Mouse (Mus musculus) hindbrain, embryonic 14.5 days (tissue): ENCODE measurements at regions not wholly inside any gene's neighbourhood (a gene's known extent, or its start where the extent isn't known, plus 50 kb on each side); places are given as distances from the start of the nearest gene placed in this dataset.

Experiments used
- ATAC-seq: fragments of 200-750 bp; cut with Nextera tagmentation; 2 replicates; pipeline ENCODE4 v1.8.0; 2017; ENCODE audit warnings: moderate number of reproducible peaks, mild to moderate bottlenecking, moderate TSS enrichment, moderate library complexity; ENCODE audit not compliant: low FRiP score
- DNase-seq: peaks from one replicate; pipeline ENCODE4 v3.0.0-alpha.2; 2015; ENCODE audit warnings: low spot score
- H3K27ac ChIP-seq: fragments of 300-500 bp; sonication (generic); 2 replicates; pipeline ENCODE4 v1.5.1; 2014; ENCODE audit warnings: mild to moderate bottlenecking, moderate library complexity
- H3K27me3 ChIP-seq: fragments of 300-500 bp; sonication (generic); 2 replicates; pipeline ENCODE4 v1.6.1; 2014; ENCODE audit warnings: mild to moderate bottlenecking, low read length, mixed read lengths; ENCODE audit not compliant: control insufficient read depth, insufficient read depth
- H3K36me3 ChIP-seq: fragments of 300-500 bp; sonication (generic); replicated peaks from 2 replicates; pipeline ENCODE4 v1.6.1; 2014; ENCODE audit not compliant: control insufficient read depth, insufficient read depth
- H3K4me1 ChIP-seq: fragments of 300-500 bp; sonication (generic); replicated peaks from 2 replicates; pipeline ENCODE4 v1.6.1; 2014; ENCODE audit warnings: antibody characterized with exemption, low read length, mixed read lengths; ENCODE audit not compliant: control insufficient read depth, insufficient read depth
- H3K4me2 ChIP-seq: fragments of 300-500 bp; sonication (generic); replicated peaks from 2 replicates; pipeline ENCODE4 v1.6.1; 2014; ENCODE audit warnings: mild to moderate bottlenecking, moderate library complexity
- H3K4me3 ChIP-seq: fragments of 300-500 bp; sonication (generic); replicated peaks from 2 replicates; pipeline ENCODE4 v1.5.1; 2014; ENCODE audit warnings: mild to moderate bottlenecking, low read length
- H3K9ac ChIP-seq: fragments of 300-500 bp; sonication (generic); 2 replicates; pipeline ENCODE4 v1.6.1; 2014
- H3K9me3 ChIP-seq: fragments of 300-500 bp; sonication (generic); 2 replicates; pipeline ENCODE4 v1.6.1; 2016; ENCODE audit warnings: low read length; ENCODE audit not compliant: control insufficient read depth
- WGBS: fragments of 180-500 bp; shearing (Covaris S2); extraction: QIAGEN DNeasy Blood & Tissue Kit; methylation state at CpG from one replicate; pipeline ENCODE4 v1.1.7; 2014; 5-methylcytosine and 5-hydroxymethylcytosine counted together

GRCm38 (mm10) chr1:142982994-142983393, 657.5 kb upstream of the B3galt2 start:
- no peaks in the 10 kb centered on the region for H3K4me1 ChIP-seq
- H3K4me3 ChIP-seq = no peak overlapping the region
- no peaks in the 10 kb centered on the region for H3K9me3 ChIP-seq
- WGBS = 84% methylated on average over 5 of the region's 5 CpGs
- no peak overlapping the region for H3K27ac ChIP-seq
- no peak for DNase-seq
- H3K36me3 ChIP-seq = no peaks in the 10 kb centered on the region
- no peak for ATAC-seq
- H3K4me2 ChIP-seq = no peak overlapping the region
- H3K9ac ChIP-seq = no peak overlapping the region
- H3K27me3 ChIP-seq = no peaks in the 10 kb centered on the region

GRCm38 (mm10) chr1:142983641-142984040, 656.8 kb upstream of the B3galt2 start:
- Histone ChIP-seq H3K36me3 (no peaks in the 10 kb centered on the region), H3K9ac (no peak overlapping the region), H3K27ac (no peak overlapping the region), H3K27me3 (no peaks in the 10 kb centered on the region), H3K9me3 (no peaks in the 10 kb centered on the region), H3K4me3 (no peak overlapping the region), H3K4me1 (no peaks in the 10 kb centered on the region), H3K4me2 (no peak overlapping the region)
- DNase-seq = no peak
- ATAC-seq = no peak
- 85% methylated on average over 3 of the region's 3 CpGs for WGBS

DNA sequence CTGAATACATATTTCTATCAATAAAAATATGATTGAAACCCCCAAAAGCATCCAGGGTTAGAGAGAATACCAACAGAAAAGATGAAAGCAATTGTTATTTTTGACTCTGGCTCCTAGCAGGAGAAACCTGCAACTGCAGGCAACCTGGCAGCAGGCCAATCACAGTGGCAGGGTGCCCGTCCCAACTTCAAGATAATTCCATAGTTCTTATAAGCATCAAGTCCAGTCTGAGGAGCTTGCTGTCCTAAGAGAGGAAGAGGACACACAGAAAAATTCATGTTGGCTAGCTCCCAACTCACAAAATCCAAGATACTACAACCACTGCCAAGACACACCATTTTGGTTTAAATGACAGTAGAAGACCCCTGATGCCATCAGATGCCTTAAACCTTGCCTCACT, 654.9 kb upstream of the B3galt2 start:
- Histone ChIP-seq H3K9ac (no peak overlapping the region), H3K4me3 (no peak overlapping the region), H3K9me3 (no peaks in the 10 kb centered on the region), H3K36me3 (no peaks in the 10 kb centered on the region), H3K27me3 (no peaks in the 10 kb centered on the region), H3K27ac (no peak overlapping the region), H3K4me2 (no peak overlapping the region), H3K4me1 (no peaks in the 10 kb centered on the region)
- WGBS = 42% methylated on average over 1 of the region's 1 CpGs
- ATAC-seq = no peak
- DNase-seq = no peak

GRCm38 (mm10) chr1:143000216-143000615, 640.2 kb upstream of the B3galt2 start:
- Histone ChIP-seq H3K27ac (no peak overlapping the region), H3K27me3 (no peaks in the 10 kb centered on the region), H3K4me3 (no peak overlapping the region), H3K9me3 (no peaks in the 10 kb centered on the region), H3K4me1 (no peaks in the 10 kb centered on the region), H3K36me3 (no peaks in the 10 kb centered on the region), H3K4me2 (no peak overlapping the region), H3K9ac (no peak overlapping the region)
- no peak for DNase-seq
- WGBS = 79% methylated on average over 1 of the region's 1 CpGs
- ATAC-seq = no peak

- no peak for DNase-seq
- Histone ChIP-seq H3K27me3 (no peaks in the 10 kb centered on the region), H3K36me3 (no peaks in the 10 kb centered on the region), H3K4me2 (no peak overlapping the region), H3K9me3 (no peaks in the 10 kb centered on the region), H3K4me3 (no peak overlapping the region), H3K27ac (no peak overlapping the region), H3K4me1 (no peaks in the 10 kb centered on the region), H3K9ac (no peak overlapping the region)
- no peak for ATAC-seq
- WGBS = 91% methylated on average over 3 of the region's 3 CpGs
These were observed 639.4 kb upstream of the B3galt2 start for GRCm38 (mm10) chr1:143001112-143001511.

GRCm38 (mm10) chr1:143006045-143006444, 634.4 kb upstream of the B3galt2 start:
- Histone ChIP-seq H3K27ac (no peak overlapping the region), H3K4me1 (no peaks in the 10 kb centered on the region), H3K4me2 (no peak overlapping the region), H3K9me3 (no peaks in the 10 kb centered on the region), H3K4me3 (no peak overlapping the region), H3K9ac (no peak overlapping the region), H3K27me3 (no peaks in the 10 kb centered on the region), H3K36me3 (no peaks in the 10 kb centered on the region)
- ATAC-seq = no peak
- DNase-seq = no peak
- WGBS = 89% methylated on average over 3 of the region's 3 CpGs

- Histone ChIP-seq H3K36me3 (no peaks in the 10 kb centered on the region), H3K4me1 (no peaks in the 10 kb centered on the region), H3K4me2 (no peak overlapping the region), H3K9me3 (no peaks in the 10 kb centered on the region), H3K9ac (no peak overlapping the region), H3K27ac (no peak overlapping the region), H3K27me3 (no peaks in the 10 kb centered on the region), H3K4me3 (no peak overlapping the region)
- WGBS = 83% methylated on average over 2 of the region's 2 CpGs
- DNase-seq (no peak), ATAC-seq (no peak)
These were observed 620.5 kb upstream of the B3galt2 start for GRCm38 (mm10) chr1:143019982-143020381.

- no peak overlapping the region for H3K4me3 ChIP-seq
- ATAC-seq (no peak), DNase-seq (no peak)
- WGBS = 75% methylated on average over 2 of the region's 2 CpGs
- H3K4me2 ChIP-seq = no peak overlapping the region
- no peaks in the 10 kb centered on the region for H3K4me1 ChIP-seq
- no peaks in the 10 kb centered on the region for H3K36me3 ChIP-seq
- H3K9me3 ChIP-seq = no peaks in the 10 kb centered on the region
- no peak overlapping the region for H3K27ac ChIP-seq
- no peaks in the 10 kb centered on the region for H3K27me3 ChIP-seq
- no peak overlapping the region for H3K9ac ChIP-seq
These were observed 587.3 kb upstream of the B3galt2 start for GRCm38 (mm10) chr1:143053161-143053560.

GRCm38 (mm10) chr1:143053599-143053998, 586.9 kb upstream of the B3galt2 start:
- no peak for DNase-seq
- 92% methylated on average over 2 of the region's 2 CpGs for WGBS

GRCm38 (mm10) chr1:143054451-143055024, 585.9 kb upstream of the B3galt2 start:
- Histone ChIP-seq H3K36me3 (no peaks in the 10 kb centered on the region), H3K9me3 (no peaks in the 10 kb centered on the region), H3K27ac (no peak overlapping the region), H3K4me1 (no peaks in the 10 kb centered on the region), H3K9ac (no peak overlapping the region), H3K27me3 (no peaks in the 10 kb centered on the region), H3K4me3 (no peak overlapping the region), H3K4me2 (no peak overlapping the region)
- no peak for ATAC-seq
- no peak for DNase-seq
- WGBS = 75% methylated on average over 3 of the region's 3 CpGs

More at GRCm38 (mm10) chr1:143053599-143053998, 586.9 kb upstream of the B3galt2 start:
- Histone ChIP-seq H3K36me3 (no peaks in the 10 kb centered on the region), H3K4me2 (no peak overlapping the region), H3K27ac (no peak overlapping the region), H3K9ac (no peak overlapping the region), H3K27me3 (no peaks in the 10 kb centered on the region), H3K4me1 (no peaks in the 10 kb centered on the region), H3K9me3 (no peaks in the 10 kb centered on the region), H3K4me3 (no peak overlapping the region)
- no peak for ATAC-seq
